Mouse (Mus musculus) ovary, postnatal 36 days (tissue): Measurements from ENCODE around the gene Eno1.
"Not testable (repeated sequence)": the region's sequence is repeated elsewhere in the genome, so short reads cannot be mapped to it uniquely, and the experiment has no call there.

Experiments
- DNase-seq: peaks from one replicate; pipeline ENCODE4 v3.0.0; 2022; ENCODE audit warnings: low spot score, mixed read lengths

Eno1 gene

GRCm38 (mm10) chr4:150281018-150281761 is 44.7 kb downstream of the Eno1 start, which contains the start of gene Rere:
Gene Rere, plus strand, starts transcription at chr4:150281646.
- DNase-seq, result peak; percentile 98

- DNase-seq, result peak; percentile 58
These were observed 45.5 kb downstream of the Eno1 start for GRCm38 (mm10) chr4:150281891-150282630.

DNA sequence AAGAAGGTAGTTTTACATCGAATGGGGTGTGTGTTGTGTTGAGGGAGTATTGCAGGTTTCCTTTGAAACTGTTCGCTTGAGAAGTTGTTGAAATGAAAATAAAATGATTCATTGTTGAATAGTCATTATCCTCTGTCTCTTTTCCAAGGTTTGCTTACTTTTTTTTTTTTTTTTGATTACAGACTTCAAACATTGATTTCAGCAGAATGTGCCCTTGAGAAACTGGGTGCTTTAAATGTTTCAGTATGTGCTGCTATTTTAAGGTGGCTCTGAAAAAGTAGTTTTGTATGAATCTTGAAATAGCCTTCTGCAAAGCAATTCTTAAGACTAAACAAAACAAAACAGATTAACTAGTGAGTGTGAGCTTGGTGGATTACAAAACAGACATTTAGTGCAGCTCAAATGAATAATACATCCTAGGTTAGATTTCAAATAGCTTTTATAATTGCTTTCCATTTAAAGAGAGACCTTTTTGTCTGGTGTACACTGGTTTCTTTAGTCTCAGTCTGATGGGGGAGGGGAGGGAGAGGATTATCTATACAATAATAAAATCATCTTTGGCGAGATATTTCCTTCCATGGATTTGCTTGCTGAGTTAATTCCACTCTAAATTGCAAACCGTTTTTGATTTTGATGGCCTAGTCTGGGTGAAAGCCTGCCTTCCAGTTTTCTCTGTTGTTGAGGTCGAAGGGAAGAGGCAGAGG is 46.3 kb downstream of the Eno1 start:
- DNase-seq, result no peak

GRCm38 (mm10) chr4:150283335-150283638 is 46.8 kb downstream of the Eno1 start:
- DNase-seq, result no peak

GRCm38 (mm10) chr4:150283993-150284392 is 47.5 kb downstream of the Eno1 start:
- no peak for DNase-seq

GRCm38 (mm10) chr4:150286980-150287379 is 50.5 kb downstream of the Eno1 start:
- no peak for DNase-seq

GRCm38 (mm10) chr4:150287463-150287862 is 50.9 kb downstream of the Eno1 start:
- DNase-seq, result not testable (repeated sequence)

DNA sequence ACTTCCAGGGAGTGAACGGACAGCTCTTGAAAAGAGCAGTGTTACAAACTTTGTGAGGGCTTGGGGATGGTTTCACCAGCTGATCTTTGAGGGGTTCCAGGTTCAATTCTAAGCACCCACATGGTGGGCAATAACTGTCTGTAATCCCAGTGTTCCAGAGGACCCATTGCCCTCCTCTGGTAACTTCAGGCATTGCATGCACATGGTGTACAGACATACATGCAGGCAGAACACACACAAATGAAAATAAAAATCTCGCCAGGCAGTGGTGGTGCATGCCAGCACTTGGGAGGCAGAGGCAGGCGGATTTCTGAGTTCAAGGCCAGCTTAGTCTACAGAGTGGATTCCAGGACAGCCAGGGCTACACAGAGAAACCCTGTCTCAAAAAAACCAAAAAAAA is 55.4 kb downstream of the Eno1 start:
- no peak for DNase-seq

- DNase-seq, result no peak
These were observed 58.3 kb downstream of the Eno1 start for GRCm38 (mm10) chr4:150294870-150295269.

GRCm38 (mm10) chr4:150295966-150296365 is 59.4 kb downstream of the Eno1 start:
- no peak for DNase-seq
